Mouse (Mus musculus) megakaryocyte, adult 5-6 weeks (primary cell): ENCODE results near the gene Dab2. TPM values are rescaled to one million over a fixed set of nuclear protein-coding genes. Genes with fewer than 3 reads are reported as not detected.

Experiments used
- ATAC-seq: 2 replicates; pipeline ENCODE4 v1.8.0; 2016; ENCODE audit warnings: mild to moderate bottlenecking, inconsistent platforms; ENCODE audit not compliant: poor library complexity, severe bottlenecking
- total RNA-seq, 2 experiments: library from RNA; stranded (forward) in 1 of 2; stranded (reverse) in 1 of 2; fragments of 153-499, 151-499 nt in 1 of 2; fragments of 221-1000, 200-1000 nt in 1 of 2; gene quantifications; 2 replicates each; pipeline versions ENCODE4 v1.2.3 to v1.2.4; 2015 to 2017

Gene Dab2
- total RNA-seq, 2 experiments from 2014 or later: 0.56 TPM; not detected in 1

- no peak for ATAC-seq
Measured at GRCm38 (mm10) chr15:6323577-6323976, 24.0 kb downstream of the Dab2 start.

- no peak for ATAC-seq
Measured at GRCm38 (mm10) chr15:6325443-6325842, 25.9 kb downstream of the Dab2 start.

- ATAC-seq: no peak
Measured at GRCm38 (mm10) chr15:6326011-6326410, 26.4 kb downstream of the Dab2 start.

- ATAC-seq: no peak
Measured at GRCm38 (mm10) chr15:6331380-6331779, 31.8 kb downstream of the Dab2 start.

- ATAC-seq: peak; percentile 77
Measured at GRCm38 (mm10) chr15:6334664-6335206, 35.1 kb downstream of the Dab2 start.

GRCm38 (mm10) chr15:6339767-6340166 is 40.2 kb downstream of the Dab2 start:
- ATAC-seq: no peak

GRCm38 (mm10) chr15:6340347-6340746 is 40.8 kb downstream of the Dab2 start:
- ATAC-seq: peak; percentile 80

GRCm38 (mm10) chr15:6341427-6341826 is 41.8 kb downstream of the Dab2 start:
- ATAC-seq: peak; percentile 86

- ATAC-seq: no peak
Measured at GRCm38 (mm10) chr15:6353901-6354300, 54.3 kb downstream of the Dab2 start.

GRCm38 (mm10) chr15:6359859-6360258 is 60.3 kb downstream of the Dab2 start:
- ATAC-seq: no peak

GRCm38 (mm10) chr15:6369974-6370373 is 70.4 kb downstream of the Dab2 start:
- ATAC-seq: no peak

GRCm38 (mm10) chr15:6371486-6371885 is 71.9 kb downstream of the Dab2 start:
- no peak for ATAC-seq

- no peak for ATAC-seq
Measured at GRCm38 (mm10) chr15:6375016-6375415, 75.4 kb downstream of the Dab2 start.

GRCm38 (mm10) chr15:6376001-6376400 is 76.4 kb downstream of the Dab2 start:
- ATAC-seq: no peak

- ATAC-seq: no peak
Measured at GRCm38 (mm10) chr15:6376785-6377184, 77.2 kb downstream of the Dab2 start.

- no peak for ATAC-seq
Measured at GRCm38 (mm10) chr15:6384027-6384426, 84.4 kb downstream of the Dab2 start.

- no peak for ATAC-seq
Measured at GRCm38 (mm10) chr15:6385241-6385640, 85.7 kb downstream of the Dab2 start.

GRCm38 (mm10) chr15:6386159-6386951 is 86.8 kb downstream of the Dab2 start:
- ATAC-seq: peak; percentile 83

- no peak for ATAC-seq
Measured at GRCm38 (mm10) chr15:6386961-6387728, 87.6 kb downstream of the Dab2 start.

- ATAC-seq: no peak
Measured at GRCm38 (mm10) chr15:6387729-6388070, 88.1 kb downstream of the Dab2 start.

- no peak for ATAC-seq
Measured at GRCm38 (mm10) chr15:6388146-6388545, 88.6 kb downstream of the Dab2 start.

- no peak for ATAC-seq
Measured at GRCm38 (mm10) chr15:6388631-6389030, 89.0 kb downstream of the Dab2 start.
